Mouse (Mus musculus) CH12.LX (cell line): Measurements from ENCODE around the gene Gnaz. TPM values are rescaled to one million over a fixed set of nuclear protein-coding genes. Genes with fewer than 3 reads are reported as not detected.

Experiments
- DNase-seq: peaks from one replicate; pipeline ENCODE4 v3.0.0-alpha.2; 2013; ENCODE audit errors: extremely low read depth
- H3K27ac ChIP-seq: 2 replicates; pipeline ENCODE4 v1.5.1; 2012; ENCODE audit warnings: low read depth, mild to moderate bottlenecking, control low read depth, moderate library complexity; ENCODE audit not compliant: insufficient read depth
- H3K27me3 ChIP-seq: replicated peaks from 2 replicates; pipeline ENCODE3; 2012; ENCODE audit warnings: inconsistent platforms
- H3K36me3 ChIP-seq, 2 experiments: replicated peaks in 1 of 2; 2 replicates each; pipeline versions ENCODE3 to v1.6.1; 2012; ENCODE audit warnings: inconsistent platforms in 1 of 2, low read length in 1 of 2, mild to moderate bottlenecking in 1 of 2, mixed read lengths in 1 of 2, moderate library complexity in 1 of 2; ENCODE audit not compliant: control insufficient read depth in 1 of 2, insufficient read depth in 1 of 2
- H3K4me1 ChIP-seq, 2 experiments: 2 replicates each; pipeline ENCODE4 v1.6.1; 2012; ENCODE audit warnings: inconsistent platforms in 1 of 2, moderate library complexity in 1 of 2; ENCODE audit not compliant: insufficient read depth in 2 of 2, control insufficient read depth in 1 of 2
- H3K4me2 ChIP-seq: 2 replicates; pipeline ENCODE4 v1.6.1; 2012; ENCODE audit warnings: low read depth, mild to moderate bottlenecking, control low read depth; ENCODE audit not compliant: poor library complexity, insufficient read depth, severe bottlenecking
- H3K4me3 ChIP-seq, 3 experiments: fragments of 150-350 bp in 1 of 3; sonication (generic) in 1 of 3; replicated peaks in 1 of 3; 2 replicates each; pipeline versions ENCODE3 to v1.5.1; 2011 to 2012; ENCODE audit warnings: low read depth in 2 of 3, low read length in 2 of 3, mild to moderate bottlenecking in 2 of 3, moderate library complexity in 2 of 3, control low read depth in 1 of 3, improper control_type of control experiment in 1 of 3, inconsistent platforms in 1 of 3, mixed read lengths in 1 of 3; ENCODE audit not compliant: poor library complexity in 1 of 3
- H3K79me2 ChIP-seq: replicated peaks from 2 replicates; pipeline ENCODE4 v1.6.1; 2012; ENCODE audit warnings: mild to moderate bottlenecking, moderate library complexity; ENCODE audit not compliant: control insufficient read depth, poor library complexity, insufficient read depth, severe bottlenecking; ENCODE audit errors: extremely low read depth
- H3K9ac ChIP-seq: 2 replicates; pipeline ENCODE4 v1.6.1; 2012; ENCODE audit warnings: low read depth, mild to moderate bottlenecking, control low read depth, moderate library complexity; ENCODE audit not compliant: insufficient read depth
- H3K9me3 ChIP-seq: replicated peaks from 2 replicates; pipeline ENCODE3; 2012; ENCODE audit warnings: low read length, inconsistent platforms, mixed read lengths
- CTCF ChIP-seq, 2 experiments: IDR thresholded peaks in 1 of 2; conservative IDR thresholded peaks in 1 of 2; 2 replicates each; pipeline ENCODE4 v1.5.1; 2011 to 2012; ENCODE audit warnings: low read depth in 2 of 2, low read length in 2 of 2, improper control_type of control experiment in 1 of 2, inconsistent platforms in 1 of 2, mild to moderate bottlenecking in 1 of 2, moderate library complexity in 1 of 2
- ELF1 ChIP-seq: IDR thresholded peaks from 2 replicates; pipeline ENCODE4 v1.6.1; 2014; ENCODE audit warnings: low read depth, mild to moderate bottlenecking, inconsistent platforms, low read length, improper control_type of control experiment
- EP300 ChIP-seq: IDR thresholded peaks from 2 replicates; pipeline ENCODE4 v1.6.1; 2011; ENCODE audit warnings: low read length, improper control_type of control experiment
- ETS1 ChIP-seq: conservative IDR thresholded peaks from 2 replicates; pipeline ENCODE4 v1.6.1; 2012; ENCODE audit warnings: low read depth, mild to moderate bottlenecking, inconsistent platforms, low read length, improper control_type of control experiment, moderate library complexity
- IRF4 ChIP-seq: IDR thresholded peaks from 2 replicates; pipeline ENCODE4 v1.6.1; 2014; ENCODE audit warnings: low read depth, mild to moderate bottlenecking, inconsistent platforms, low read length, improper control_type of control experiment
- MAFK ChIP-seq: IDR thresholded peaks from 2 replicates; pipeline ENCODE4 v1.6.1; 2011; ENCODE audit warnings: low read length, improper control_type of control experiment; ENCODE audit not compliant: insufficient replicate concordance
- MAX ChIP-seq: IDR thresholded peaks from 2 replicates; pipeline ENCODE4 v1.6.1; 2011; ENCODE audit warnings: low read length, improper control_type of control experiment
- MEF2A ChIP-seq: IDR thresholded peaks from 2 replicates; pipeline ENCODE4 v1.6.1; 2014; ENCODE audit warnings: low read depth, mild to moderate bottlenecking, inconsistent platforms, low read length, improper control_type of control experiment, borderline replicate concordance
- MXI1 ChIP-seq: IDR thresholded peaks from 2 replicates; pipeline ENCODE4 v1.6.1; 2011; ENCODE audit warnings: mild to moderate bottlenecking, low read depth, low read length, improper control_type of control experiment
- MYC ChIP-seq: IDR thresholded peaks from 2 replicates; pipeline ENCODE4 v1.6.1; 2011; ENCODE audit warnings: low read depth, mild to moderate bottlenecking, improper control_type of control experiment, low read length
- RAD21 ChIP-seq: IDR thresholded peaks from 2 replicates; pipeline ENCODE4 v1.6.1; 2011; ENCODE audit warnings: low read depth, mild to moderate bottlenecking, low read length, improper control_type of control experiment, moderate library complexity
- SMC3 ChIP-seq: IDR thresholded peaks from 2 replicates; pipeline ENCODE4 v1.6.1; 2011; ENCODE audit warnings: low read depth, low read length, improper control_type of control experiment
- USF2 ChIP-seq: conservative IDR thresholded peaks from 2 replicates; pipeline ENCODE4 v1.6.1; 2011; ENCODE audit warnings: low read depth, low read length, improper control_type of control experiment
- ZC3H11A ChIP-seq: IDR thresholded peaks from 2 replicates; pipeline ENCODE4 v1.6.1; 2012; ENCODE audit warnings: low read depth, mild to moderate bottlenecking, inconsistent platforms, low read length, improper control_type of control experiment
- ZMIZ1 ChIP-seq: IDR thresholded peaks from 2 replicates; pipeline ENCODE4 v1.6.1; 2012; ENCODE audit warnings: low read depth, mild to moderate bottlenecking, inconsistent platforms, low read length, improper control_type of control experiment
- ZNF384 ChIP-seq: IDR thresholded peaks from 2 replicates; pipeline ENCODE4 v1.6.1; 2012; ENCODE audit warnings: low read depth, low read length, improper control_type of control experiment, inconsistent platforms
- dilution Hi-C: fragments of 300-500 bp; cut with MboI; formaldehyde crosslinking; loops from 2 replicates; pipeline ENCODE4 v1.14.3; 2020; ENCODE audit warnings: low sequenced_read_pairs; ENCODE audit not compliant: extremely low pct_unique_long_range_greater_than_20kb, extremely low pct_ligation_motif_present
- in situ Hi-C: fragments of 300-500 bp; cut with MboI; formaldehyde crosslinking; loops from 3 replicates; pipeline ENCODE4 v1.14.3; 2019; ENCODE audit warnings: low sequenced_read_pairs, low pct_ligation_motif_present, low pct_unique_long_range_greater_than_20kb, mixed read lengths
- polyA plus RNA-seq: library from polyadenylated mRNA; unstranded; fragments of >175 nt; gene quantifications from 2 replicates; pipeline ENCODE4 v1.2.1, GENCODE M21; 2012; ENCODE audit warnings: low read depth; ENCODE audit not compliant: insufficient read length
- total RNA-seq, 2 experiments: library from RNA; depleted of rRNA; stranded (reverse); fragments of 300-350 nt in 1 of 2; fragments of >200 nt in 1 of 2; gene quantifications; 2 replicates each; pipeline ENCODE4 v1.2.3; 2012 to 2014

Gene Gnaz
- total and polyA plus RNA-seq, 3 experiments: 2.7 to 36.9 (median 5.5) TPM

- Histone ChIP-seq H3K4me2 (no peak overlapping the region), H3K9ac (no peak overlapping the region), H3K9me3 (no peaks in the 10 kb centered on the region), H3K27ac (no peak overlapping the region), H3K36me3 (no peaks in the 10 kb centered on the region), H3K4me3 (no peak overlapping the region)
- dilution Hi-C loops: no loop called here
- TF ChIP-seq MYC (peak; percentile 98), MXI1 (peak; percentile 67; the same call in 1 of the 2 replicates), ZMIZ1 (no peak), USF2 (no peak), ZC3H11A (peak; percentile 68), MAX (peak; percentile 94), SMC3 (peak; percentile 96), MEF2A (no peak), RAD21 (peak; percentile 89), IRF4 (no peak), MAFK (no peak), ELF1 (no peak), CTCF (conservative IDR thresholded peaks at IDR 0.05 in 1 of 2, IDR thresholded peaks at IDR 0.05 in 1 of 2; ENCODE audit: low read depth in 2 of 2, low read length in 2 of 2) (peak; percentile 69 to 92)
- TF ChIP-seq, all 38 proteins: peak for 7
- in situ Hi-C loops: loop anchor here (5.0 kb wide), 1 partner anchor 85 kb away; no protein-coding TSS in a partner anchor
- Histone ChIP-seq H3K27me3 (no peaks in the 10 kb centered on the region), H3K4me1 (peaks cover 10 to 39% of the 10 kb centered on the region in 2 experiments), H3K79me2 (no peaks in the 10 kb centered on the region)
- peak; percentile 63 for DNase-seq
Measured at GRCm38 (mm10) chr10:74937003-74937790, 29.8 kb upstream of the Gnaz start.

- no peaks in the 10 kb centered on the region for H3K79me2 ChIP-seq
- no peaks in the 10 kb centered on the region for H3K9me3 ChIP-seq
- H3K4me2 ChIP-seq: no peak overlapping the region
- in situ Hi-C loops (loop anchor here (5.0 kb wide), 1 partner anchor 84 kb away; no protein-coding TSS in a partner anchor), dilution Hi-C loops (no loop called here)
- no peak for TF ChIP-seq ETS1
- no peak for TF ChIP-seq ZNF384
- peak in 1 of 2 experiments; percentile 53; a peak in 2 of 4 replicates for TF ChIP-seq CTCF (conservative IDR thresholded peaks at IDR 0.05 in 1 of 2, IDR thresholded peaks at IDR 0.05 in 1 of 2; ENCODE audit: low read depth in 2 of 2, low read length in 2 of 2)
- TF ChIP-seq EP300: no peak
- peak; percentile 46 for TF ChIP-seq SMC3
- TF ChIP-seq RAD21: peak; percentile 31
- no peak for DNase-seq
- H3K4me3 ChIP-seq: no peak overlapping the region
- no peaks in the 10 kb centered on the region for H3K27me3 ChIP-seq
- no peak overlapping the region for H3K9ac ChIP-seq
- peaks cover 10 to 36% of the 10 kb centered on the region in 2 experiments for H3K4me1 ChIP-seq
- no peaks in the 10 kb centered on the region for H3K36me3 ChIP-seq
- no peak overlapping the region for H3K27ac ChIP-seq
Measured at GRCm38 (mm10) chr10:74938410-74938809, 28.6 kb upstream of the Gnaz start.
